Mouse (Mus musculus) limb, embryonic 14.5 days (tissue): ENCODE results near the gene Large2. TPM values are rescaled to one million over a fixed set of nuclear protein-coding genes. Genes with fewer than 3 reads are reported as not detected.
A peak's percentile ranks its signal among the peaks of the same experiment; 100 is the strongest.
"Not testable (repeated sequence)": the region's sequence is repeated elsewhere in the genome, so short reads cannot be mapped to it uniquely, and the experiment has no call there.

Source experiments
- ATAC-seq: fragments of 200-750 bp; cut with Nextera tagmentation; 2 replicates; pipeline ENCODE4 v1.8.0; 2017; ENCODE audit warnings: low read depth, moderate number of reproducible peaks, moderate TSS enrichment; ENCODE audit not compliant: low FRiP score
- DNase-seq: peaks from one replicate; pipeline ENCODE4 v3.0.0-alpha.2; 2015; ENCODE audit warnings: low spot score
- H3K27ac ChIP-seq: fragments of 300-500 bp; sonication (generic); replicated peaks from 2 replicates; pipeline ENCODE4 v1.5.1; 2014; ENCODE audit warnings: low read depth, mild to moderate bottlenecking, low read length, moderate library complexity, mixed read lengths
- H3K27me3 ChIP-seq: fragments of 300-500 bp; sonication (generic); 2 replicates; pipeline ENCODE4 v1.6.1; 2014; ENCODE audit warnings: low read length, mixed read lengths; ENCODE audit not compliant: control insufficient read depth, insufficient read depth
- H3K36me3 ChIP-seq: fragments of 300-500 bp; sonication (generic); 2 replicates; pipeline ENCODE4 v1.6.1; 2014; ENCODE audit warnings: mild to moderate bottlenecking, low read length, moderate library complexity, mixed read lengths; ENCODE audit not compliant: control insufficient read depth, insufficient read depth
- H3K4me1 ChIP-seq: fragments of 300-500 bp; sonication (generic); 2 replicates; pipeline ENCODE4 v1.6.1; 2014; ENCODE audit warnings: antibody characterized with exemption, low read length, mixed read lengths; ENCODE audit not compliant: control insufficient read depth, insufficient read depth
- H3K4me2 ChIP-seq: fragments of 300-500 bp; sonication (generic); replicated peaks from 2 replicates; pipeline ENCODE4 v1.6.1; 2014; ENCODE audit warnings: low read depth, mild to moderate bottlenecking, low read length, moderate library complexity; ENCODE audit not compliant: severe bottlenecking
- H3K4me3 ChIP-seq: fragments of 300-500 bp; sonication (generic); replicated peaks from 2 replicates; pipeline ENCODE4 v1.5.1; 2014; ENCODE audit warnings: low read length
- H3K9ac ChIP-seq: fragments of 300-500 bp; sonication (generic); 2 replicates; pipeline ENCODE4 v1.6.1; 2014; ENCODE audit warnings: mild to moderate bottlenecking, low read depth, low read length, moderate library complexity; ENCODE audit not compliant: severe bottlenecking
- H3K9me3 ChIP-seq: fragments of 300-500 bp; sonication (generic); 2 replicates; pipeline ENCODE4 v1.6.1; 2016; ENCODE audit warnings: low read length; ENCODE audit not compliant: control insufficient read depth
- POLR2A ChIP-seq: fragments of 200-500 bp; IDR thresholded peaks from 2 replicates; pipeline ENCODE4 v1.8.0; 2012; ENCODE audit warnings: inconsistent platforms, mild to moderate bottlenecking, moderate library complexity, borderline replicate concordance; ENCODE audit not compliant: insufficient read depth, insufficient read length; ENCODE audit errors: extremely low read depth
- WGBS: fragments of 180-500 bp; shearing (Covaris S2); extraction: QIAGEN DNeasy Blood & Tissue Kit; methylation state at CpG from one replicate; pipeline ENCODE4 v1.1.7; 2014; 5-methylcytosine and 5-hydroxymethylcytosine counted together
- polyA plus RNA-seq, 2 experiments: library from polyadenylated mRNA; depleted of rRNA in 1 of 2; stranded (reverse) in 1 of 2; unstranded in 1 of 2; fragments of >200 nt; fragmentation: Nextera tagmentation in 1 of 2; extraction: Ambion mirVana in 1 of 2; gene quantifications; 2 replicates each; pipeline versions ENCODE4 v1.2.1 to v1.2.3; 2012 to 2014

The Large2 gene
- polyA plus RNA-seq, 2 experiments = 16.3 to 32.7 TPM

- H3K4me1 ChIP-seq = peaks cover 4% of the 10 kb centered on the region; the same call in 1 of the 2 replicates
Observed at GRCm38 (mm10) chr2:92402591-92403326, 28.1 kb upstream of the Large2 start.

DNA sequence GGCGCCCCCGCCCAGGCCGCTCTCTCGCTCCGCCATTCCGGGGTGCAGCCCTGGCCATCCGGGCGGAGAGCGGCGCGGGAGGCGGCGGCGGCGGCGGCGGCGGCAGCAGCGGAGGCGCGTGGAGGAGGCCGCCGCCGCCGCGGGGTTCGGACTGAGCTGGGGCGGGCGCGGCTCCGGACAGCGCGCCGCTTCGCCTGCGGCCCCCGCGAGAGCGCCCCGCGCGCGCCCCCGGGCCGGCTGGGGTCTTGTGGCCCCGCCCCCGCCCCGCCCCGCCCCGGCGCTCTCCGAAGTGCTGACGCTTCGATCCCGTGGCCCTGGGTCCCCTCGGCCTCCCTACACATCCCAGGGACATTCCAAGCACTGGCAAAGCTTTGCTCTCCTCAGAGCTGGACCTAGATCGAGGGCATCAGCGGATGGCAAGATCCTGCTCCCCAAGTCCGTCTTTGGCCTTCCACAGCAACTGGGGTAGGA is 26.5 kb upstream of the Large2 start, which contains the start of gene Mapk8ip1:
Gene Mapk8ip1 (minus strand): TSS at position 173 of the 471 bp plus-strand sequence.
- ATAC-seq = peak; percentile 78
- TF ChIP-seq POLR2A = no peak
- Histone ChIP-seq H3K36me3 (peaks cover 22% of the 10 kb centered on the region), H3K27ac (no peak within 1 kb of the TSS), H3K27me3 (peaks cover 7% of the 10 kb centered on the region), H3K4me2 (peak within 1 kb of the TSS; percentile 92), H3K9ac (peak within 1 kb of the TSS; percentile 68), H3K4me1 (peaks cover 4% of the 10 kb centered on the region; the same call in 1 of the 2 replicates), H3K9me3 (no peaks in the 10 kb centered on the region), H3K4me3 (peak within 1 kb of the TSS; percentile 55)
- WGBS = 4% methylated on average over 23 of the region's 59 CpGs
- peak; percentile 13 for DNase-seq

More at GRCm38 (mm10) chr2:92402591-92403326, 28.1 kb upstream of the Large2 start:
- TF ChIP-seq POLR2A = no peak
- H3K9ac ChIP-seq = no peak overlapping the region
- ATAC-seq = no peak
- H3K27me3 ChIP-seq = peaks cover 7% of the 10 kb centered on the region
- 75% methylated on average over 4 of the region's 4 CpGs for WGBS
- H3K4me2 ChIP-seq = no peak overlapping the region
- peaks cover 36% of the 10 kb centered on the region for H3K36me3 ChIP-seq
- H3K9me3 ChIP-seq = no peaks in the 10 kb centered on the region
- no peak overlapping the region for H3K4me3 ChIP-seq
- H3K27ac ChIP-seq = no peak overlapping the region
- DNase-seq = no peak

DNA sequence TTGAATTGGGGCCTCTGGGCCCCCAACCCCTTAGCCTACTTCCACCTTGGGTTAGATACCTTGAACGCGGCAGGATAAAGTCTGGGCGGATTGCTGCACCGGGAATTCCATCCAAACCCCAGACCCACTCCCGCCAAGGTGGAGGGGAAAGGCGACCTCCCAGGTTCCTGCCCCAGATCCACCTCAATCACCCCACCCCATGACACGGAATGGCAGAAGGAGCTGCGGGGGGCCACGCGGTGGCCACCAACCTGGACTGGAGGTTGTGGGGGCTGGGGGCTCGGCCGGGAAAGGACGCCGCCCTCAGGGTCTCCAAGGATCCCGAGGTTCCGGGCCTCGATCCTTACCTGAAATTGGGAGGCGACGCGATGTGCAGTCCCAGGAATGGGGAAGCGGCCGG is 26.0 kb upstream of the Large2 start:
- TF ChIP-seq POLR2A = no peak
- H3K36me3 ChIP-seq = peaks cover 18% of the 10 kb centered on the region
- H3K4me3 ChIP-seq = peak overlapping the region; percentile 55
- H3K27me3 ChIP-seq = peaks cover 7% of the 10 kb centered on the region
- H3K27ac ChIP-seq = no peak overlapping the region
- peak overlapping the region; percentile 92 for H3K4me2 ChIP-seq
- no peaks in the 10 kb centered on the region for H3K9me3 ChIP-seq
- no peak for DNase-seq
- 1% methylated on average over 21 of the region's 22 CpGs for WGBS
- peaks cover 4% of the 10 kb centered on the region; the same call in 1 of the 2 replicates for H3K4me1 ChIP-seq
- peak overlapping the region; percentile 68 for H3K9ac ChIP-seq
- no peak for ATAC-seq

- ATAC-seq, DNase-seq, H3K27ac ChIP-seq, H3K9me3 ChIP-seq, H3K4me1 ChIP-seq, H3K4me3 ChIP-seq, H3K9ac ChIP-seq, H3K36me3 ChIP-seq, H3K4me2 ChIP-seq, H3K27me3 ChIP-seq: not testable (repeated sequence)
- WGBS = 86% methylated on average over 3 of the region's 4 CpGs
Observed at GRCm38 (mm10) chr2:92399877-92400276, 25.2 kb upstream of the Large2 start.

DNA sequence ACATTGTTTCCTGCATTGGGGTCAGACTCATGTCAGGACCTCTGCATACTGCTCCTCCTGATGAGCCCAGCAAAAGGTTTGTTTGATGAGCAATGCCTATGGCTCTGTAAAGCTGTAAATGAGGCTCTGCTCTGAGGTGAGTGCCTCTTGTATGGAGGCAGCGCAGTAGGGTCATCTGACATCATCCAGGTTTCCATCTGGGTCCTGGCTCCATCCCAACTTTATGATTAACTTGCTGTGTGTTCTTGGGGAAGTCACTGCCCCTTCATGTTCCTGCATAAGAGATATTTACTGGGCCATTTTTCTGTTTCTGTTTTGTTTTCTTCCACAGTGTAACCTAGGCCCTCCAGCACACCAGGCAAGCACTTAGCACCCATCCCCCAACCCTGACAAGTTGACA is 22.8 kb upstream of the Large2 start:
- WGBS = 71% methylated on average over 1 of the region's 1 CpGs
- no peak overlapping the region for H3K4me2 ChIP-seq

More for the DNA sequence above, 22.8 kb upstream of the Large2 start:
- ATAC-seq = no peak
- Histone ChIP-seq H3K27ac (no peak overlapping the region), H3K36me3 (no peaks in the 10 kb centered on the region), H3K27me3 (peaks cover 7% of the 10 kb centered on the region), H3K9me3 (no peaks in the 10 kb centered on the region), H3K4me3 (no peak overlapping the region), H3K9ac (no peak overlapping the region), H3K4me1 (peaks cover 10% of the 10 kb centered on the region; the same call in 1 of the 2 replicates)
- TF ChIP-seq POLR2A = no peak
- no peak for DNase-seq
